Mouse (Mus musculus): ENCODE results near the gene Gm11733.

The Gm11733 gene

DNA sequence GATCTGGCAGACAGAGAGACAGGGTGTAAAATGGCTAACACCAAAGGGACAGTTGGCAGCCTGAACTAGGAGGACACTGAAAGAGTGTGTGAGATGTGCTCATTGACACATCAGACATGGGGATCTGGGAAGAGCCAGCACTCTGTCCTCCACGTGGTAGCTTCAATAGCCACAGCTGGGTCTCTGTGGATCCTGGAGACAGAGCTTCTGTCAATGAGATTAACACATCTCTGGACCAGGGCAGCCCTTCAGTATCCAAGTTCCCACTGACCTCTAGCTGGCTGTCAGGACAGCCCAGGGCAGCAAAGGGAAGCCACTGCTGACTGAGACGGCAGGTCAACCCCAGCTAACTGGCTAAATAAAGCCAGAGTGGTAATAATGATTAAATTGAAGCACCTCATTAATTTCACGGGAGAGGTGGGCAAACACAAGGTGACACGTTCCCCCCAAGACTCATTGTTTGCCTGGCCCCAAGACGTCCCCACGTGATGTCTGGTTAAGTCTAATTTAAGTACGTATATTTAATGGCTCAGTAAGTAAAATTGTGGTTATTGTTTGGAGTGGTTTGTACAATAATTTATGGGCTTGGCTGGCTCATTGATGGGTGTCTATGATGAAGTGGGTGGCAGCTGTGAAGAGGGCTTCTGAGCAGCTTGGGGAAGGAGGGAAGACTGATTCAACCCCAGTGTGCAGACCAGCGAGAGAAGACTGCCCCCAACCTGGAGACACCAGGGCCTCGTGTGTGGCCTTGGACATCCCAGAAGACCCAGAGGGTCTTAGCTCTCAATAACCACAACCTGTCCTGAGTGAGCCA, 51.5 kb downstream of the Gm11733 start:
- no peak for DNase-seq (ENCODE audit: low spot score in 2 of 2)

DNA sequence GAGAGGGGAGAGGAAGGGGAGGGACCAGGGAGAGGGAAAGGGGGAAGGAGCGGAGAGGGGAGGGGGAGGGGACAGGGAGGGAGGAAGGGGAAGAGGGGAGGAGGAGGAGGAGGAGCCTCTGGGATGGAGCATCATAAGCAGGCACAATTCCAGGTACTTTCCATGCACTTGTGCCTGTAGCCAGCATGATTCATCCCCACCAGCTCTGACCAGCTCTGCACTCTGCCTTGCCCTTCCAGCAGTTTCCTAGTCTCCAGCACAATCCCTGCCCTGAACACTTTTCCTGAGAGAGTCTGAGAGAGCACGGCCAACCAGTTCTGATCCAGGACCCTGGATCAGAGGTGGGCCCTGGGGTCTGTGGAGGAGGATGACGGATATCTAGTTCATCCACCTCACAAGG, 52.4 kb downstream of the Gm11733 start:
- no peak for DNase-seq (ENCODE audit: low spot score in 2 of 2)

Data from spleen, postnatal 4 days (tissue).